Mouse (Mus musculus) skeletal muscle tissue, adult 2 months (tissue): Measurements from ENCODE around the gene Olfr523.

ENCODE experiments used
- DNase-seq: peaks from one replicate; pipeline ENCODE4 v3.0.0-alpha.2; 2012; ENCODE audit warnings: low read depth, low spot score

Olfr523 gene

GRCm38 (mm10) chr7:140180692-140181091 is 7.7 kb downstream of the Olfr523 start:
- DNase-seq: no peak

- DNase-seq: no peak
These were observed 11.2 kb downstream of the Olfr523 start for GRCm38 (mm10) chr7:140184206-140184605.

GRCm38 (mm10) chr7:140186646-140187620 is 13.9 kb downstream of the Olfr523 start:
- no peak for DNase-seq

- DNase-seq: no peak
These were observed 14.8 kb downstream of the Olfr523 start for GRCm38 (mm10) chr7:140187721-140188390.

GRCm38 (mm10) chr7:140188391-140189328 is 15.6 kb downstream of the Olfr523 start:
- DNase-seq: no peak

GRCm38 (mm10) chr7:140190435-140190834 is 17.4 kb downstream of the Olfr523 start:
- no peak for DNase-seq

- no peak for DNase-seq
These were observed 19.4 kb downstream of the Olfr523 start for GRCm38 (mm10) chr7:140192445-140192844.

GRCm38 (mm10) chr7:140192851-140193250 is 19.8 kb downstream of the Olfr523 start:
- DNase-seq: no peak

- DNase-seq: no peak
These were observed 21.0 kb downstream of the Olfr523 start for GRCm38 (mm10) chr7:140194031-140194430.

- no peak for DNase-seq
These were observed 23.0 kb downstream of the Olfr523 start for GRCm38 (mm10) chr7:140196002-140196401.

- DNase-seq: no peak
These were observed 28.1 kb downstream of the Olfr523 start for GRCm38 (mm10) chr7:140201090-140201489.

GRCm38 (mm10) chr7:140205864-140206263 is 32.8 kb downstream of the Olfr523 start, which contains the start of gene Olfr524:
TSS of gene Olfr524 (minus strand) at chr7:140205964.
- DNase-seq: no peak

GRCm38 (mm10) chr7:140206904-140207303 is 33.9 kb downstream of the Olfr523 start:
- no peak for DNase-seq

GRCm38 (mm10) chr7:140208153-140208552 is 35.1 kb downstream of the Olfr523 start:
- DNase-seq: peak; percentile 3

- DNase-seq: no peak
These were observed 35.7 kb downstream of the Olfr523 start for GRCm38 (mm10) chr7:140208677-140209076.

GRCm38 (mm10) chr7:140213841-140214240 is 40.8 kb downstream of the Olfr523 start:
- DNase-seq: no peak

- DNase-seq: no peak
These were observed 45.0 kb downstream of the Olfr523 start, which contains the start of gene Cd163l1 for GRCm38 (mm10) chr7:140217967-140218366. TSS of gene Cd163l1 (plus strand) at chr7:140218267.

- no peak for DNase-seq
These were observed 46.3 kb downstream of the Olfr523 start for GRCm38 (mm10) chr7:140219268-140219667.

GRCm38 (mm10) chr7:140220375-140220774 is 47.4 kb downstream of the Olfr523 start:
- no peak for DNase-seq

GRCm38 (mm10) chr7:140224209-140224608 is 51.2 kb downstream of the Olfr523 start:
- no peak for DNase-seq
